Mouse (Mus musculus): Measurements from ENCODE around the gene Plcd3. TPM values are rescaled to one million over a fixed set of nuclear protein-coding genes. Genes with fewer than 3 reads are reported as not detected.
A peak's percentile ranks its signal among the peaks of the same experiment; 100 is the strongest.

Plcd3 gene
- polyA plus RNA-seq (2016; fragmentation: Nextera tagmentation; extraction: Ambion mirVana), result 1.6 and 1.7 TPM in 2 replicates

- ATAC-seq (ENCODE audit: low FRiP score), result peak; percentile 30; the same call in 1 of the 2 replicates
- Histone ChIP-seq H3K27me3 (peaks cover 68% of the 10 kb centered on the region), H3K9me3 (replicated peaks) (no peaks in the 10 kb centered on the region), H3K4me1 (peaks cover 24% of the 10 kb centered on the region), H3K4me2 (replicated peaks) (peak within 1 kb of the TSS; percentile 75), H3K36me3 (no peaks in the 10 kb centered on the region), H3K9ac (peak within 1 kb of the TSS; percentile 57), H3K27ac (no peak within 1 kb of the TSS), H3K4me3 (peak within 1 kb of the TSS; percentile 40)
- under 1% methylated on average over 34 of the region's 34 CpGs for WGBS
Observed at GRCm38 (mm10) chr11:103101481-103101865, at the start of gene Plcd3, which contains the start of gene Acbd4. Plcd3 (minus strand) TSS chr11:103101658. Acbd4 (plus strand) TSS chr11:103101682.

- Histone ChIP-seq H3K27me3 (no peaks in the 10 kb centered on the region), H3K4me3 (no peak overlapping the region), H3K27ac (no peak overlapping the region), H3K4me2 (replicated peaks) (no peak overlapping the region), H3K9ac (no peak overlapping the region), H3K36me3 (no peaks in the 10 kb centered on the region), H3K4me1 (peaks cover 5% of the 10 kb centered on the region), H3K9me3 (replicated peaks) (no peaks in the 10 kb centered on the region)
- WGBS, result 91% methylated on average over 4 of the region's 4 CpGs
- no peak for ATAC-seq (ENCODE audit: low FRiP score)
Observed at GRCm38 (mm10) chr11:103149771-103150170, 48.3 kb upstream of the Plcd3 start.

GRCm38 (mm10) chr11:103147766-103148165, 46.3 kb upstream of the Plcd3 start:
- no peak overlapping the region for H3K27ac ChIP-seq
- H3K36me3 ChIP-seq, result no peaks in the 10 kb centered on the region
- no peaks in the 10 kb centered on the region for H3K9me3 ChIP-seq (replicated peaks)
- no peak overlapping the region for H3K4me2 ChIP-seq (replicated peaks)
- H3K27me3 ChIP-seq, result no peaks in the 10 kb centered on the region
- no peak overlapping the region for H3K9ac ChIP-seq
- no peak for ATAC-seq (ENCODE audit: low FRiP score)
- no peak overlapping the region for H3K4me3 ChIP-seq
- 70% methylated on average over 4 of the region's 4 CpGs for WGBS
- peaks cover 13% of the 10 kb centered on the region for H3K4me1 ChIP-seq

DNA sequence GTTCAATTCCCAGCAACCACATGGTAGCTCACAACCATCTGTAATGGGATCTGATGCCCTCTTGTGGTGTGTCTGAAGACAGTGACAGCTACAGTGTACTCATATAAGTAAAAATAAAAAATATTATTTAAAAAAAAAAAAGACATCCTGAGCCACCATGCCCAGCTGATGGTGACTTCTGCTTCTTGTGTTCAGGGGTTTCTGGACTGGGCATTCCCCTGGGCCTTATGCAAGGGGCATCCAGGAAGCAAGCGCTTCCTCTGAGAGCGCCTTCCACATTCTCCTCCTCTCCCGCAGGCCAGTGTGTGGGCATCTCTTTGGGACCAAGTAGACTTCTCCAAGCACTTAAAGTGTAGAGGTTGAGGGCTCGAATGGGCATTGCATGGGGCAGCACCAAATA, 44.9 kb upstream of the Plcd3 start:
- no peaks in the 10 kb centered on the region for H3K27me3 ChIP-seq
- no peak for ATAC-seq (ENCODE audit: low FRiP score)
- 86% methylated on average over 4 of the region's 4 CpGs for WGBS

DNA sequence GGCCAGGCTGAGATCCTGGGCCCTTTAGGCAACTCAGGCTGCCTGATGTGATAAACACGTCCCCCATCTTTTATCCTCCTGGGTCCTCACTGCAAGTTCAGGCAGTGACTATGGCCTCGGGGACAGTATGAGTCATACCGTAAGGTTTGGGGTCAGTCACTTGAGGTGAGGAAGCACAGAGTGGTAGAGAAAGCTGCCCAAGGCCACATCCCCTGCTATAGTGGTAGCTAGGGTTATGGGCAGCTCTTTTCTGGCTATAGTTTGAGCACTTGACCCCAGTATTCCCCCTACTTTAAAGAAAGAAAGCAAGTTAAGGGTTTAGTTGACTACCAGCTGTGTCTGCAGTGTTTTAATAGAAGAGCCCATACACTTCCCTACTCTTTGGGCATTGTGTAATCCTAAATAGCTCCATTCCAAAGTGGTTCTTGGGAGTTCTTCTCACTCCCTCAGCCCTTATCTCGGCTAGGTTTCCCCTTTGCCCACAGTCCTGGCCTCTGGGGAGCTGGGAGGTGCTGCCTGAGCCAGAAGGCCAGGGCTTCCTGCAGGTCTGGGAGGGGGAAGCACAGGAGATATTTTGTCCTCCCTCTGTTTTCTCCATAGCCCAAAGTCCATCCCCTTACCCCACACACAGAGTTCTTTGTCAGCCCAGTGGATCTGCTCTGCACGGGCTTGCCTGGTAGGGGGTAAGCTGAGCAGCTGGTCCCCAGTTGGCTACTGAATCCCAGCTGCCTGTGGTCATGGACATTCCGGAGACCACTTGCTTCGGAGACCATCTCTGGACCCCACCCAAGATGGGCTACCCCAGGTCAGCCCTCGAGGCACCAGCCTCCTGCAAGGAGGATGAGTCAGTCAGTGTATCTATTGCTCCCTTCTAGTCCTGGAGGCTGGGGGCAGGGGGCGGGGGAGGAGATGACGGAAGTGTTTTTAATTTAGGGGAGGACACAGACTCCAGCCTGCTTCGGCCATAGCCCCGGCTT, 43.1 kb upstream of the Plcd3 start:
- Histone ChIP-seq H3K4me1 (peaks cover 32% of the 10 kb centered on the region), H3K4me3 (no peak overlapping the region), H3K9me3 (replicated peaks) (no peaks in the 10 kb centered on the region), H3K36me3 (peaks cover 4% of the 10 kb centered on the region; the same call in 1 of the 2 replicates), H3K27me3 (no peaks in the 10 kb centered on the region), H3K27ac (peak overlapping the region; percentile 50; the same call in 1 of the 2 replicates), H3K9ac (no peak overlapping the region), H3K4me2 (replicated peaks) (no peak overlapping the region)
- no peak for ATAC-seq (ENCODE audit: low FRiP score)
- 41% methylated on average over 12 of the region's 12 CpGs for WGBS

More for the DNA sequence above, 44.9 kb upstream of the Plcd3 start:
- Histone ChIP-seq H3K4me1 (peaks cover 26% of the 10 kb centered on the region), H3K36me3 (no peaks in the 10 kb centered on the region), H3K9ac (no peak overlapping the region), H3K4me2 (replicated peaks) (no peak overlapping the region), H3K4me3 (no peak overlapping the region), H3K9me3 (replicated peaks) (no peaks in the 10 kb centered on the region), H3K27ac (no peak overlapping the region)

DNA sequence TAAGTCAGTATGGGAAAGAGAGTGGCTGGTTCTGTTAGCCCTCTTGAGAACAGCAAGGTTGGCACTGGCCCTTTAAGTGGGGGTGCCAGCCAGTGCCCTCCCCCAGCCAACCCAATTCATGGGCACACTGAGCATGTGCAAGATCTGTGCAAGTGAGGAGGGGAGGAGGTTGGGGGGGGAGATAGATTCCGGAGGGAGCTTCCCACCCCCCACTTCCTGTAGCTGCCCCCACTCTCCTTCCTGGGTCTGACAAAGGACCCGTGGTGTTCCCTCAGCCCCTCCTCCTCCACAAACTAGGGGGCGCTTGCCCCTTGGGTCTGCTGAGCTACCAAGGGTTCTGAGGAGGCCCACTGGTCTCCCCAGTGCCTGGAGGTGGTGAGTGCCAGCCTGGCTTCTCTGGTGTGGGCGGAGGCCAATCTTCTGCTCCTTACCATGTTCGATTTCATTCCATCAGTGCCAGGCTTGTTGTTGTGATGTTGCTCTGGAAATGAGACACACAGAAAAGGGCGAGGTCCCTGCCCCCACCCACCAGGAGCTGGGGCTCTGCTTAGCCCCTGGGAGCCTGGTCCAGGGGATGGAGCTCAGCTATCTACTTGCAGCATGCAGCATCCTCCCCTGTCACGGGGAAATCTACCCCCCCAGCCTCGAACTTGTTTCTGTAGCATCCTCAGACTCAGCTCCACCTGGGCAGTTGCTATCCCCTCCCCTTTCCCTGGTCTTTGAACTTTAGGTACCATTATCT, 41.2 kb upstream of the Plcd3 start:
- peak; percentile 81 for ATAC-seq (ENCODE audit: low FRiP score)

GRCm38 (mm10) chr11:103141944-103142255, 40.4 kb upstream of the Plcd3 start:
- 24% methylated on average over 1 of the region's 1 CpGs for WGBS
- peak overlapping the region; percentile 50; the same call in 1 of the 2 replicates for H3K9ac ChIP-seq
- no peaks in the 10 kb centered on the region for H3K9me3 ChIP-seq (replicated peaks)
- peak overlapping the region; percentile 48; the same call in 1 of the 2 replicates for H3K4me2 ChIP-seq (replicated peaks)
- no peak for ATAC-seq (ENCODE audit: low FRiP score)
- no peak overlapping the region for H3K4me3 ChIP-seq
- peak overlapping the region; percentile 76 for H3K27ac ChIP-seq
- H3K27me3 ChIP-seq, result no peaks in the 10 kb centered on the region
- H3K4me1 ChIP-seq, result peaks cover 32% of the 10 kb centered on the region
- H3K36me3 ChIP-seq, result peaks cover 14% of the 10 kb centered on the region; the same call in 1 of the 2 replicates

More for the DNA sequence above, 41.2 kb upstream of the Plcd3 start:
- Histone ChIP-seq H3K4me3 (peak overlapping the region; percentile 11), H3K36me3 (peaks cover 14% of the 10 kb centered on the region; the same call in 1 of the 2 replicates), H3K27me3 (no peaks in the 10 kb centered on the region), H3K9ac (peak overlapping the region; percentile 50), H3K4me2 (replicated peaks) (peak overlapping the region; percentile 48), H3K4me1 (peaks cover 32% of the 10 kb centered on the region), H3K27ac (peak overlapping the region; percentile 76), H3K9me3 (replicated peaks) (no peaks in the 10 kb centered on the region)
- 32% methylated on average over 8 of the region's 8 CpGs for WGBS

- Histone ChIP-seq H3K9me3 (replicated peaks) (no peaks in the 10 kb centered on the region), H3K27ac (peak overlapping the region; percentile 76), H3K27me3 (no peaks in the 10 kb centered on the region), H3K4me1 (peaks cover 32% of the 10 kb centered on the region), H3K4me3 (no peak overlapping the region), H3K36me3 (peaks cover 14% of the 10 kb centered on the region; the same call in 1 of the 2 replicates), H3K9ac (peak overlapping the region; percentile 50; the same call in 1 of the 2 replicates), H3K4me2 (replicated peaks) (no peak overlapping the region)
- 32% methylated on average over 11 of the region's 11 CpGs for WGBS
- ATAC-seq (ENCODE audit: low FRiP score), result no peak
Observed at GRCm38 (mm10) chr11:103141101-103141943, 39.9 kb upstream of the Plcd3 start.

DNA sequence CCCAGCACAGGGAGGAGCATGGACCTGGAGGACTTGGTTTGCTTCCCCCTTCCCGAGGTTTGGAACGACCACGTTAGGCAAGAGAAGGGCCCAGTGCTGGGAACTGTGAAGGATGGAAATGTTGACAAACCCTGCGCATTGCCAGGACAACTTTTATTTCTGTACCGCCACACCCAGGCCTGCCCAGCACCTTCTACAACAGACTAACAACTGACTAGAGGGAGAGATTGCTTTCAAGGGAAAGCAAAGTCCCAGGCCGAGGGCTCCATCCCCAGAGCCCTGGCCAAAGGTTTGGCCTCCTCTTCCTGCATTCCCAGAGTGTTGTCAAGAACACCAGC, 39.3 kb upstream of the Plcd3 start:
- ATAC-seq (ENCODE audit: low FRiP score), result no peak
- peak overlapping the region; percentile 76 for H3K27ac ChIP-seq
- H3K4me2 ChIP-seq (replicated peaks), result no peak overlapping the region
- H3K4me1 ChIP-seq, result peaks cover 37% of the 10 kb centered on the region
- 57% methylated on average over 6 of the region's 6 CpGs for WGBS
- no peak overlapping the region for H3K4me3 ChIP-seq
- no peaks in the 10 kb centered on the region for H3K27me3 ChIP-seq
- peaks cover 14% of the 10 kb centered on the region; the same call in 1 of the 2 replicates for H3K36me3 ChIP-seq
- no peaks in the 10 kb centered on the region for H3K9me3 ChIP-seq (replicated peaks)
- peak overlapping the region; percentile 9; the same call in 1 of the 2 replicates for H3K9ac ChIP-seq

GRCm38 (mm10) chr11:103139951-103140762, 38.7 kb upstream of the Plcd3 start:
- H3K9me3 ChIP-seq (replicated peaks), result no peaks in the 10 kb centered on the region
- peaks cover 37% of the 10 kb centered on the region for H3K4me1 ChIP-seq
- no peak overlapping the region for H3K27ac ChIP-seq
- peaks cover 14% of the 10 kb centered on the region; the same call in 1 of the 2 replicates for H3K36me3 ChIP-seq
- no peaks in the 10 kb centered on the region for H3K27me3 ChIP-seq
- H3K9ac ChIP-seq, result peak overlapping the region; percentile 9; the same call in 1 of the 2 replicates
- H3K4me2 ChIP-seq (replicated peaks), result no peak overlapping the region
- no peak overlapping the region for H3K4me3 ChIP-seq
- ATAC-seq (ENCODE audit: low FRiP score), result no peak
- 82% methylated on average over 14 of the region's 14 CpGs for WGBS

Measured in hindbrain, embryonic 12.5 days (tissue).